Mouse (Mus musculus): ENCODE measurements around the gene Plin4. TPM values are rescaled to one million over a fixed set of nuclear protein-coding genes. Genes with fewer than 3 reads are reported as not detected.
A peak's percentile ranks its signal among the peaks of the same experiment; 100 is the strongest.

The Plin4 gene
- polyA plus RNA-seq, 1 experiment from 2014 or later: 0.13 TPM

GRCm38 (mm10) chr17:56121826-56122225, 12.2 kb upstream of the Plin4 start, which contains the start of gene Lrg1:
Gene Lrg1 (minus strand): TSS chr17:56122001.
- 26% methylated on average over 2 of the region's 2 CpGs for WGBS (ENCODE audit: insufficient replicate concordance)
- ATAC-seq (ENCODE audit: low read depth): no peak
- Histone ChIP-seq H3K9ac (ENCODE audit: low read depth, low read length) (no peak within 1 kb of the TSS; the same call in 1 of the 2 replicates), H3K9me3 (replicated peaks; ENCODE audit: control insufficient read depth, low read length) (no peaks in the 10 kb centered on the region; the same call in 1 of the 2 replicates), H3K27ac (ENCODE audit: low read length) (no peak within 1 kb of the TSS), H3K4me1 (ENCODE audit: control insufficient read depth, low read depth, low read length) (peaks cover 9% of the 10 kb centered on the region), H3K36me3 (ENCODE audit: control insufficient read depth, insufficient read depth) (no peaks in the 10 kb centered on the region), H3K4me2 (ENCODE audit: low read depth, low read length) (no peak within 1 kb of the TSS), H3K4me3 (ENCODE audit: low read depth, low read length) (no peak within 1 kb of the TSS; the same call in 1 of the 2 replicates), H3K27me3 (ENCODE audit: control insufficient read depth, insufficient read depth, low read depth, low read length) (peaks cover 39% of the 10 kb centered on the region)

GRCm38 (mm10) chr17:56119981-56120880, 10.6 kb upstream of the Plin4 start:
- peak; percentile 45 for ATAC-seq (ENCODE audit: low read depth)
- Histone ChIP-seq H3K9me3 (replicated peaks; ENCODE audit: control insufficient read depth, low read length) (no peaks in the 10 kb centered on the region; the same call in 1 of the 2 replicates), H3K4me1 (ENCODE audit: control insufficient read depth, low read depth, low read length) (peaks cover 9% of the 10 kb centered on the region), H3K9ac (ENCODE audit: low read depth, low read length) (no peak overlapping the region; the same call in 1 of the 2 replicates), H3K36me3 (ENCODE audit: control insufficient read depth, insufficient read depth) (no peaks in the 10 kb centered on the region), H3K27ac (ENCODE audit: low read length) (no peak overlapping the region), H3K4me2 (ENCODE audit: low read depth, low read length) (peak overlapping the region; percentile 36), H3K4me3 (ENCODE audit: low read depth, low read length) (peak overlapping the region; percentile 40), H3K27me3 (ENCODE audit: control insufficient read depth, insufficient read depth, low read depth, low read length) (peaks cover 39% of the 10 kb centered on the region)
- WGBS (ENCODE audit: insufficient replicate concordance): 7% methylated on average over 64 of the region's 66 CpGs

GRCm38 (mm10) chr17:56119431-56119830, 9.8 kb upstream of the Plin4 start:
- Histone ChIP-seq H3K4me2 (ENCODE audit: low read depth, low read length) (peak overlapping the region; percentile 36; the same call in 1 of the 2 replicates), H3K9ac (ENCODE audit: low read depth, low read length) (no peak overlapping the region), H3K4me1 (ENCODE audit: control insufficient read depth, low read depth, low read length) (peaks cover 9% of the 10 kb centered on the region), H3K9me3 (replicated peaks; ENCODE audit: control insufficient read depth, low read length) (no peaks in the 10 kb centered on the region; the same call in 1 of the 2 replicates), H3K27ac (ENCODE audit: low read length) (no peak overlapping the region), H3K36me3 (ENCODE audit: control insufficient read depth, insufficient read depth) (no peaks in the 10 kb centered on the region), H3K27me3 (ENCODE audit: control insufficient read depth, insufficient read depth, low read depth, low read length) (peaks cover 39% of the 10 kb centered on the region), H3K4me3 (ENCODE audit: low read depth, low read length) (no peak overlapping the region)
- peak; percentile 22; the same call in 1 of the 2 replicates for ATAC-seq (ENCODE audit: low read depth)
- WGBS (ENCODE audit: insufficient replicate concordance): 29% methylated on average over 12 of the region's 12 CpGs

GRCm38 (mm10) chr17:56117251-56117710, 7.7 kb upstream of the Plin4 start, which contains the start of gene Plin5:
Gene Plin5 (minus strand): TSS chr17:56117596.
- peak within 1 kb of the TSS; percentile 35; the same call in 1 of the 2 replicates for H3K9ac ChIP-seq (ENCODE audit: low read depth, low read length)
- WGBS (ENCODE audit: insufficient replicate concordance): 3% methylated on average over 27 of the region's 27 CpGs
- no peaks in the 10 kb centered on the region for H3K36me3 ChIP-seq (ENCODE audit: control insufficient read depth, insufficient read depth)
- H3K27me3 ChIP-seq (ENCODE audit: control insufficient read depth, insufficient read depth, low read depth, low read length): peaks cover 33% of the 10 kb centered on the region
- peak; percentile 72 for ATAC-seq (ENCODE audit: low read depth)
- H3K27ac ChIP-seq (ENCODE audit: low read length): no peak within 1 kb of the TSS
- peak within 1 kb of the TSS; percentile 60 for H3K4me2 ChIP-seq (ENCODE audit: low read depth, low read length)
- peak within 1 kb of the TSS; percentile 50 for H3K4me3 ChIP-seq (ENCODE audit: low read depth, low read length)
- H3K4me1 ChIP-seq (ENCODE audit: control insufficient read depth, low read depth, low read length): peaks cover 9% of the 10 kb centered on the region
- H3K9me3 ChIP-seq (replicated peaks; ENCODE audit: control insufficient read depth, low read length): no peaks in the 10 kb centered on the region

- Histone ChIP-seq H3K36me3 (ENCODE audit: control insufficient read depth, insufficient read depth) (no peaks in the 10 kb centered on the region), H3K27me3 (ENCODE audit: control insufficient read depth, insufficient read depth, low read depth, low read length) (peaks cover 26% of the 10 kb centered on the region), H3K4me1 (ENCODE audit: control insufficient read depth, low read depth, low read length) (peaks cover 9% of the 10 kb centered on the region), H3K27ac (ENCODE audit: low read length) (no peak overlapping the region), H3K4me2 (ENCODE audit: low read depth, low read length) (no peak overlapping the region), H3K4me3 (ENCODE audit: low read depth, low read length) (no peak overlapping the region), H3K9me3 (replicated peaks; ENCODE audit: control insufficient read depth, low read length) (no peaks in the 10 kb centered on the region), H3K9ac (ENCODE audit: low read depth, low read length) (no peak overlapping the region)
- WGBS (ENCODE audit: insufficient replicate concordance): 56% methylated on average over 10 of the region's 10 CpGs
- ATAC-seq (ENCODE audit: low read depth): 0 out of 2 replicates have a peak, but pooled peaks have one; percentile 15
Observed at GRCm38 (mm10) chr17:56116193-56116592, 6.6 kb upstream of the Plin4 start.

GRCm38 (mm10) chr17:56112743-56113142, 3.1 kb upstream of the Plin4 start:
- H3K4me2 ChIP-seq (ENCODE audit: low read depth, low read length): no peak overlapping the region
- no peaks in the 10 kb centered on the region for H3K9me3 ChIP-seq (replicated peaks; ENCODE audit: control insufficient read depth, low read length)
- no peak overlapping the region for H3K9ac ChIP-seq (ENCODE audit: low read depth, low read length)
- no peaks in the 10 kb centered on the region for H3K36me3 ChIP-seq (ENCODE audit: control insufficient read depth, insufficient read depth)
- H3K4me1 ChIP-seq (ENCODE audit: control insufficient read depth, low read depth, low read length): peaks cover 4% of the 10 kb centered on the region
- H3K27ac ChIP-seq (ENCODE audit: low read length): no peak overlapping the region
- no peak overlapping the region for H3K4me3 ChIP-seq (ENCODE audit: low read depth, low read length)
- WGBS (ENCODE audit: insufficient replicate concordance): 55% methylated on average over 3 of the region's 3 CpGs
- H3K27me3 ChIP-seq (ENCODE audit: control insufficient read depth, insufficient read depth, low read depth, low read length): no peaks in the 10 kb centered on the region
- no peak for ATAC-seq (ENCODE audit: low read depth)

- no peaks in the 10 kb centered on the region for H3K4me1 ChIP-seq (ENCODE audit: control insufficient read depth, low read depth, low read length)
- H3K9me3 ChIP-seq (replicated peaks; ENCODE audit: control insufficient read depth, low read length): no peaks in the 10 kb centered on the region
- no peaks in the 10 kb centered on the region for H3K27me3 ChIP-seq (ENCODE audit: control insufficient read depth, insufficient read depth, low read depth, low read length)
- ATAC-seq (ENCODE audit: low read depth): no peak
- no peaks in the 10 kb centered on the region for H3K36me3 ChIP-seq (ENCODE audit: control insufficient read depth, insufficient read depth)
- no peak overlapping the region for H3K4me3 ChIP-seq (ENCODE audit: low read depth, low read length)
- no peak overlapping the region for H3K27ac ChIP-seq (ENCODE audit: low read length)
- H3K4me2 ChIP-seq (ENCODE audit: low read depth, low read length): no peak overlapping the region
- 43% methylated on average over 5 of the region's 5 CpGs for WGBS (ENCODE audit: insufficient replicate concordance)
- H3K9ac ChIP-seq (ENCODE audit: low read depth, low read length): no peak overlapping the region
Observed at GRCm38 (mm10) chr17:56111864-56112263, 2.3 kb upstream of the Plin4 start.

GRCm38 (mm10) chr17:56111021-56111420, 1.4 kb upstream of the Plin4 start:
- H3K27ac ChIP-seq (ENCODE audit: low read length): no peak overlapping the region
- H3K4me3 ChIP-seq (ENCODE audit: low read depth, low read length): no peak overlapping the region
- no peaks in the 10 kb centered on the region for H3K36me3 ChIP-seq (ENCODE audit: control insufficient read depth, insufficient read depth)
- no peak overlapping the region for H3K9ac ChIP-seq (ENCODE audit: low read depth, low read length)
- no peaks in the 10 kb centered on the region for H3K4me1 ChIP-seq (ENCODE audit: control insufficient read depth, low read depth, low read length)
- H3K9me3 ChIP-seq (replicated peaks; ENCODE audit: control insufficient read depth, low read length): no peaks in the 10 kb centered on the region
- WGBS (ENCODE audit: insufficient replicate concordance): 33% methylated on average over 1 of the region's 1 CpGs
- H3K27me3 ChIP-seq (ENCODE audit: control insufficient read depth, insufficient read depth, low read depth, low read length): no peaks in the 10 kb centered on the region
- ATAC-seq (ENCODE audit: low read depth): no peak
- no peak overlapping the region for H3K4me2 ChIP-seq (ENCODE audit: low read depth, low read length)

GRCm38 (mm10) chr17:56110571-56110970, 968 bp upstream of the Plin4 start:
- Histone ChIP-seq H3K4me2 (ENCODE audit: low read depth, low read length) (no peak overlapping the region), H3K27me3 (ENCODE audit: control insufficient read depth, insufficient read depth, low read depth, low read length) (no peaks in the 10 kb centered on the region), H3K4me1 (ENCODE audit: control insufficient read depth, low read depth, low read length) (no peaks in the 10 kb centered on the region), H3K27ac (ENCODE audit: low read length) (no peak overlapping the region), H3K4me3 (ENCODE audit: low read depth, low read length) (no peak overlapping the region), H3K9me3 (replicated peaks; ENCODE audit: control insufficient read depth, low read length) (no peaks in the 10 kb centered on the region), H3K9ac (ENCODE audit: low read depth, low read length) (no peak overlapping the region), H3K36me3 (ENCODE audit: control insufficient read depth, insufficient read depth) (no peaks in the 10 kb centered on the region)
- no peak for ATAC-seq (ENCODE audit: low read depth)
- WGBS (ENCODE audit: insufficient replicate concordance): 49% methylated on average over 4 of the region's 4 CpGs
